Mouse (Mus musculus) G1E (cell line): ENCODE results near the gene Psat1.

ENCODE experiments used
- CTCF ChIP-seq: IDR thresholded peaks from 2 replicates; pipeline ENCODE4 v1.5.1; 2012; ENCODE audit warnings: low read depth, low read length, inconsistent platforms, mixed read lengths
- TAL1 ChIP-seq: conservative IDR thresholded peaks from 2 replicates; pipeline ENCODE4 v1.6.1; 2012; ENCODE audit warnings: low read depth, low read length, inconsistent platforms, mixed read lengths

DNA sequence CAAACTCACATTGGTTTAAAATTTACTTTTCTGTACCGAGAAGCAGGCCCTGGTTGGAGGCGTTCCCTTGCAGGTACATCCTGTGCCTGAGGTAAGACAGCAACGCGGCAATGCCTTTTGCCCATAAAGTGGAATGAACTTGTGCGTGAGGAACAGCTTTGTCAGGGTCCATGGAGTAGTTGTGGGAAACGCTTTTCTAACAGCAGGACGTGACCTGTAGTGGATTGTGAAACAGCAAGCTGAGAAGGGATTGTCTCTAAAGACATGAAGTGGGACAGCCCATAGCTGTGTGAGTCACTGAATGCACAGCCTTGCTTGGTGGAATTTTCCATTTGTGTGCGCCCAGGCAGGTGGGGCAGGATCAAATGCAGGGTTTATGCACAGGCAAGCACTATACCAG, 5.7 kb downstream of the Psat1 start:
- TF ChIP-seq CTCF = no peak
- TF ChIP-seq TAL1 = no peak
